Mouse (Mus musculus) hindbrain, embryonic 16.5 days (tissue): ENCODE results near the gene Ggact. TPM values are rescaled to one million over a fixed set of nuclear protein-coding genes. Genes with fewer than 3 reads are reported as not detected.

ENCODE experiments used
- ATAC-seq: fragments of 200-750 bp; cut with Nextera tagmentation; 2 replicates; pipeline ENCODE4 v1.8.0; 2017; ENCODE audit warnings: moderate TSS enrichment, moderate library complexity
- H3K27ac ChIP-seq: fragments of 300-500 bp; sonication (generic); 2 replicates; pipeline ENCODE4 v1.5.1; 2014; ENCODE audit warnings: low read depth, mild to moderate bottlenecking, control low read depth, low read length, moderate library complexity
- H3K27me3 ChIP-seq: fragments of 300-500 bp; sonication (generic); replicated peaks from 2 replicates; pipeline ENCODE4 v1.6.1; 2014; ENCODE audit warnings: low read length; ENCODE audit not compliant: control insufficient read depth, insufficient read depth
- H3K36me3 ChIP-seq: fragments of 300-500 bp; sonication (generic); 2 replicates; pipeline ENCODE4 v1.6.1; 2014; ENCODE audit warnings: mild to moderate bottlenecking, low read length, moderate library complexity, mixed read lengths; ENCODE audit not compliant: control insufficient read depth, insufficient read depth
- H3K4me1 ChIP-seq: fragments of 300-500 bp; sonication (generic); 2 replicates; pipeline ENCODE4 v1.6.1; 2014; ENCODE audit warnings: low read depth, low read length; ENCODE audit not compliant: control insufficient read depth, insufficient read depth
- H3K4me2 ChIP-seq: fragments of 300-500 bp; sonication (generic); 2 replicates; pipeline ENCODE4 v1.6.1; 2014; ENCODE audit warnings: mild to moderate bottlenecking, low read length, control low read depth, moderate library complexity
- H3K4me3 ChIP-seq: fragments of 300-500 bp; sonication (generic); 2 replicates; pipeline ENCODE4 v1.5.1; 2014; ENCODE audit warnings: mild to moderate bottlenecking, low read length, control low read depth, moderate library complexity
- H3K9ac ChIP-seq: fragments of 300-500 bp; sonication (generic); 2 replicates; pipeline ENCODE4 v1.6.1; 2014; ENCODE audit warnings: low read depth, mild to moderate bottlenecking, control low read depth, low read length, moderate library complexity
- H3K9me3 ChIP-seq: fragments of 300-500 bp; sonication (generic); 2 replicates; pipeline ENCODE4 v1.6.1; 2014; ENCODE audit warnings: mild to moderate bottlenecking, low read length, moderate library complexity; ENCODE audit not compliant: control insufficient read depth
- WGBS: fragments of 180-500 bp; shearing (Covaris S2); extraction: QIAGEN DNeasy Blood & Tissue Kit; methylation state at CpG from one replicate; pipeline ENCODE4 v1.1.7; 2014; 5-methylcytosine and 5-hydroxymethylcytosine counted together
- polyA plus RNA-seq: library from polyadenylated mRNA; unstranded; fragments of >200 nt; fragmentation: Nextera tagmentation; extraction: Ambion mirVana; gene quantifications from 2 replicates; pipeline ENCODE4 v1.2.1, GENCODE M21; 2015

The Ggact gene
- polyA plus RNA-seq, 1 experiment from 2014 or later: 14.7 TPM

- H3K27me3 ChIP-seq: no peaks in the 10 kb centered on the region; the same call in 1 of the 2 replicates
- ATAC-seq: no peak
- H3K4me3 ChIP-seq: no peak overlapping the region
- no peaks in the 10 kb centered on the region for H3K36me3 ChIP-seq
- WGBS: 80% methylated on average over 4 of the region's 4 CpGs
- H3K27ac ChIP-seq: no peak overlapping the region
- no peak overlapping the region for H3K9ac ChIP-seq
- no peak overlapping the region for H3K4me2 ChIP-seq
- H3K4me1 ChIP-seq: no peaks in the 10 kb centered on the region; the same call in 1 of the 2 replicates
- H3K9me3 ChIP-seq: no peaks in the 10 kb centered on the region
Observed at GRCm38 (mm10) chr14:122865462-122866129, 48.0 kb downstream of the Ggact start.

- Histone ChIP-seq H3K9ac (no peak overlapping the region), H3K9me3 (no peaks in the 10 kb centered on the region), H3K27ac (no peak overlapping the region), H3K27me3 (no peaks in the 10 kb centered on the region; the same call in 1 of the 2 replicates), H3K36me3 (no peaks in the 10 kb centered on the region), H3K4me1 (no peaks in the 10 kb centered on the region), H3K4me2 (no peak overlapping the region), H3K4me3 (no peak overlapping the region)
- WGBS: 38% methylated on average over 4 of the region's 4 CpGs
- ATAC-seq: no peak
Observed at GRCm38 (mm10) chr14:122862623-122863022, 50.9 kb downstream of the Ggact start.

- WGBS: 95% methylated on average over 1 of the region's 1 CpGs
- H3K4me2 ChIP-seq: no peak overlapping the region
- H3K9me3 ChIP-seq: no peaks in the 10 kb centered on the region
- no peak overlapping the region for H3K9ac ChIP-seq
- no peak overlapping the region for H3K4me3 ChIP-seq
- ATAC-seq: no peak
- H3K27ac ChIP-seq: no peak overlapping the region
- no peaks in the 10 kb centered on the region for H3K36me3 ChIP-seq
- no peaks in the 10 kb centered on the region for H3K4me1 ChIP-seq
- H3K27me3 ChIP-seq: no peaks in the 10 kb centered on the region
Observed at GRCm38 (mm10) chr14:122859792-122860191, 53.8 kb downstream of the Ggact start.

- ATAC-seq: no peak
- no peaks in the 10 kb centered on the region for H3K36me3 ChIP-seq
- no peak overlapping the region for H3K4me2 ChIP-seq
- H3K9ac ChIP-seq: no peak overlapping the region
- 83% methylated on average over 5 of the region's 5 CpGs for WGBS
- no peak overlapping the region for H3K27ac ChIP-seq
- H3K27me3 ChIP-seq: no peaks in the 10 kb centered on the region
- no peaks in the 10 kb centered on the region for H3K9me3 ChIP-seq
- no peak overlapping the region for H3K4me3 ChIP-seq
- no peaks in the 10 kb centered on the region for H3K4me1 ChIP-seq
Observed at GRCm38 (mm10) chr14:122852506-122853057, 61.0 kb downstream of the Ggact start.

GRCm38 (mm10) chr14:122837018-122837417, 76.5 kb downstream of the Ggact start:
- H3K4me3 ChIP-seq: no peak overlapping the region
- 48% methylated on average over 2 of the region's 2 CpGs for WGBS
- H3K4me1 ChIP-seq: no peaks in the 10 kb centered on the region; the same call in 1 of the 2 replicates
- H3K27me3 ChIP-seq: no peaks in the 10 kb centered on the region
- ATAC-seq: no peak
- H3K9ac ChIP-seq: no peak overlapping the region
- no peaks in the 10 kb centered on the region for H3K9me3 ChIP-seq
- no peaks in the 10 kb centered on the region for H3K36me3 ChIP-seq
- H3K27ac ChIP-seq: no peak overlapping the region
- H3K4me2 ChIP-seq: no peak overlapping the region

- no peak overlapping the region for H3K4me3 ChIP-seq
- no peaks in the 10 kb centered on the region for H3K9me3 ChIP-seq
- H3K27me3 ChIP-seq: no peaks in the 10 kb centered on the region
- H3K27ac ChIP-seq: no peak overlapping the region
- H3K4me1 ChIP-seq: no peaks in the 10 kb centered on the region; the same call in 1 of the 2 replicates
- no peak overlapping the region for H3K4me2 ChIP-seq
- 25% methylated on average over 4 of the region's 4 CpGs for WGBS
- ATAC-seq: no peak
- no peak overlapping the region for H3K9ac ChIP-seq
- H3K36me3 ChIP-seq: no peaks in the 10 kb centered on the region
Observed at GRCm38 (mm10) chr14:122836221-122836620, 77.3 kb downstream of the Ggact start.

GRCm38 (mm10) chr14:122835487-122836190, 77.9 kb downstream of the Ggact start:
- no peaks in the 10 kb centered on the region for H3K9me3 ChIP-seq
- H3K4me1 ChIP-seq: no peaks in the 10 kb centered on the region; the same call in 1 of the 2 replicates
- H3K36me3 ChIP-seq: no peaks in the 10 kb centered on the region
- no peaks in the 10 kb centered on the region for H3K27me3 ChIP-seq
- H3K4me2 ChIP-seq: no peak overlapping the region
- ATAC-seq: no peak
- H3K27ac ChIP-seq: no peak overlapping the region
- H3K4me3 ChIP-seq: no peak overlapping the region
- H3K9ac ChIP-seq: no peak overlapping the region
- WGBS: 59% methylated on average over 7 of the region's 7 CpGs

- ATAC-seq: no peak
- Histone ChIP-seq H3K9ac (no peak overlapping the region), H3K36me3 (no peaks in the 10 kb centered on the region), H3K27me3 (no peaks in the 10 kb centered on the region), H3K4me3 (no peak overlapping the region), H3K4me2 (no peak overlapping the region), H3K4me1 (no peaks in the 10 kb centered on the region; the same call in 1 of the 2 replicates), H3K27ac (no peak overlapping the region), H3K9me3 (no peaks in the 10 kb centered on the region)
- WGBS: 93% methylated on average over 1 of the region's 1 CpGs
Observed at GRCm38 (mm10) chr14:122834753-122835152, 78.8 kb downstream of the Ggact start.

GRCm38 (mm10) chr14:122833666-122834065, 79.9 kb downstream of the Ggact start:
- Histone ChIP-seq H3K4me2 (no peak overlapping the region), H3K27me3 (no peaks in the 10 kb centered on the region), H3K9me3 (no peaks in the 10 kb centered on the region), H3K4me3 (no peak overlapping the region), H3K4me1 (no peaks in the 10 kb centered on the region; the same call in 1 of the 2 replicates), H3K9ac (no peak overlapping the region), H3K36me3 (no peaks in the 10 kb centered on the region), H3K27ac (no peak overlapping the region)
- ATAC-seq: no peak
- WGBS: 91% methylated on average over 3 of the region's 3 CpGs
